Mouse (Mus musculus) urinary bladder, postnatal 4 days (tissue): ENCODE results near the gene Tbc1d20.

Source experiments
- DNase-seq, 2 experiments: peaks; one replicate each; pipeline ENCODE4 v3.0.0; 2021 to 2022; ENCODE audit warnings: low spot score in 2 of 2

The Tbc1d20 gene

GRCm38 (mm10) chr2:152359616-152360015 lies 66.0 kb downstream of the Tbc1d20 start:
- no peak for DNase-seq

- DNase-seq, result no peak
These were observed 66.7 kb downstream of the Tbc1d20 start for GRCm38 (mm10) chr2:152360271-152360775.

- no peak for DNase-seq
These were observed 67.6 kb downstream of the Tbc1d20 start for GRCm38 (mm10) chr2:152361193-152361592.
